Mouse (Mus musculus) megakaryocyte, embryonic 14.5 days (primary cell): ENCODE results near the gene Per3. TPM values are rescaled to one million over a fixed set of nuclear protein-coding genes. Genes with fewer than 3 reads are reported as not detected.

Experiments
- H3K27me3 ChIP-seq: replicated peaks from 2 replicates; pipeline ENCODE3; 2012; ENCODE audit warnings: inconsistent platforms
- H3K36me3 ChIP-seq: replicated peaks from 2 replicates; pipeline ENCODE3; 2012; ENCODE audit warnings: low read length, inconsistent platforms, mixed read lengths
- H3K4me1 ChIP-seq: 2 replicates; pipeline ENCODE4 v1.6.1; 2012; ENCODE audit warnings: inconsistent platforms
- H3K4me3 ChIP-seq: replicated peaks from 2 replicates; pipeline ENCODE3; 2012; ENCODE audit warnings: moderate library complexity, mild to moderate bottlenecking, inconsistent platforms
- H3K9me3 ChIP-seq: 2 replicates; pipeline ENCODE4 v1.6.1; 2012; ENCODE audit warnings: inconsistent platforms
- FLI1 ChIP-seq: IDR thresholded peaks from 2 replicates; pipeline ENCODE4 v1.6.1; 2012; ENCODE audit warnings: low read length, inconsistent platforms, mixed read lengths
- GATA1 ChIP-seq: IDR thresholded peaks from 3 replicates; pipeline ENCODE4 v1.6.1; 2012; ENCODE audit warnings: mixed read lengths, low read length, inconsistent platforms, borderline replicate concordance
- polyA plus RNA-seq: library from polyadenylated mRNA; stranded (reverse); fragments of >175 nt; gene quantifications from 2 replicates; pipeline ENCODE4 v1.2.3, GENCODE M21; 2012; ENCODE audit warnings: low replicate concordance; ENCODE audit not compliant: insufficient read depth

Per3 gene
- polyA plus RNA-seq, 1 experiment, result 8.0 TPM

DNA sequence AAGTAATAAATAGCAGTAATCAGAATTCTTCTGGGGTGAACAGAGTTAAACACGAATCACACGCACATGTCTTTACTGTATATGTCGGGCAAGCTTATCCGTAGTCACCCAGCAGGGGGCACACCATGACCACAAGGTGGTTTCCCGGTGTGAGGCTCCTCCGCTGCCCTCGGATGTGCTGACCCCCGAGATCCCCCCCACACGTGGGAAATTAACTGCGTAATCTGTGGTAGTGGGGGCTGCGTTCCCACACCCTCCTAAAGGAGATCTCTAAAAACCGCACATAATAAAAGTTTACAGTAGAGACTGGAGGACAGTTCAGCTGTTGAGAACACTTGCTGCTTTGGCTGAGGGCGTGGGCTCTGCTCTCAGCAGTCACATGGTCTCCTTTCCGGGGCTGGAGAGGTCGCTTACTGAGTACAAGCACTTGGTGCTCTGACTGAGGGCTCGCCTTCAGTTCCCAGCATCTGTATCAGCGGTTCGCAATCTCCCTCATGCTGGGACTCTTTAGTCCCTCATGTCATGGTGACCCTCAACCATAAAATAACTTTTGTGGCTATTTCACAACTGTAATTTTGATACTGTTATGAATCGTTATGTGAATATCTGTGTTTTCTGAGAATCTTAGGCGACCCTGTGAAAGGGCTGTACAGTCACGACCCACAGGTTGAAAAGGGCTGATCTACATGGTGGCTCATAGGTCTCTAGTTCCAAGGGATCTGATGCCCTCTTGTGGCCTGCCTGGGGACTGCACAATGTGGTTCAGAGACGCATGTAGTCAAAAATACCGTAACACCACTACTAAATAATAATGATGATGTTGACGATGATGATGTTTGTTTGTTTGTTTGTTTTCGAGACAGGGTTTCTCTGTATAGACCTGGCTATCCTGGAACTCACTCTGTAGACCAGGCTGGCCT lies 79.6 kb downstream of the Per3 start:
- peaks cover 5% of the 10 kb centered on the region; the same call in 1 of the 2 replicates for H3K9me3 ChIP-seq
- H3K4me3 ChIP-seq, result peak overlapping the region; percentile 89
- peaks cover 38% of the 10 kb centered on the region for H3K4me1 ChIP-seq
- TF ChIP-seq FLI1, result no peak
- no peak for TF ChIP-seq GATA1
- H3K36me3 ChIP-seq, result no peaks in the 10 kb centered on the region
- H3K27me3 ChIP-seq, result peaks cover 12% of the 10 kb centered on the region

GRCm38 (mm10) chr4:150963711-150964110 lies 80.8 kb downstream of the Per3 start:
- TF ChIP-seq GATA1 (no peak), FLI1 (no peak)
- Histone ChIP-seq H3K9me3 (peaks cover 5% of the 10 kb centered on the region; the same call in 1 of the 2 replicates), H3K4me3 (no peak overlapping the region), H3K27me3 (peaks cover 14% of the 10 kb centered on the region), H3K4me1 (peaks cover 39% of the 10 kb centered on the region), H3K36me3 (no peaks in the 10 kb centered on the region)

DNA sequence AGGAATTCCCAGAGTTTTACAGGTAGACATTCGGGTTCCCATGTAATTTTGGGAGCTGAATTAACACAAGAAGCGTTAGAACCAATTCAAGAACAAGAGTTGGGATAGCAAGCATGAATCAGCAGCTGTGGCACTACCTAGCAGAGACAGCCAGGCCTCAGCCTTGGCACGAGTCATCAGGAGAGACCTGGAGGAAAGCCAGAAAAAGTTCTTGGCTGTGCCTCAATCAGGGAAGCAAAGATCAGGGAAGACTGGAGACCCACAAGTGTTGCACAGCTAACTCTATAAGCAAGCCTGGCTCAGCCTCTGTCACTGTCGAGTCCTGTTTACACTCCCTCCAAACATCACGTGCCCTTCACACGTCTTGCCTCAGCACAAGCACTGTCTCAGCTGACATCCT lies 82.2 kb downstream of the Per3 start:
- TF ChIP-seq GATA1, result no peak
- no peak for TF ChIP-seq FLI1
- no peaks in the 10 kb centered on the region for H3K36me3 ChIP-seq
- peaks cover 16% of the 10 kb centered on the region for H3K27me3 ChIP-seq

GRCm38 (mm10) chr4:150958536-150958935 lies 85.9 kb downstream of the Per3 start:
- H3K4me3 ChIP-seq, result no peak overlapping the region
- TF ChIP-seq FLI1 (no peak), GATA1 (no peak)
- H3K36me3 ChIP-seq, result no peaks in the 10 kb centered on the region
- H3K4me1 ChIP-seq, result peaks cover 16% of the 10 kb centered on the region
- peaks cover 38% of the 10 kb centered on the region for H3K27me3 ChIP-seq
- peaks cover 8% of the 10 kb centered on the region; the same call in 1 of the 2 replicates for H3K9me3 ChIP-seq

More for the DNA sequence above, 82.2 kb downstream of the Per3 start:
- Histone ChIP-seq H3K4me1 (peaks cover 45% of the 10 kb centered on the region), H3K4me3 (no peak overlapping the region), H3K9me3 (peaks cover 5% of the 10 kb centered on the region; the same call in 1 of the 2 replicates)

GRCm38 (mm10) chr4:150957106-150957458 lies 87.4 kb downstream of the Per3 start:
- Histone ChIP-seq H3K4me1 (peaks cover 11% of the 10 kb centered on the region), H3K27me3 (peaks cover 41% of the 10 kb centered on the region), H3K4me3 (no peak overlapping the region), H3K36me3 (no peaks in the 10 kb centered on the region), H3K9me3 (peaks cover 8% of the 10 kb centered on the region; the same call in 1 of the 2 replicates)
- no peak for TF ChIP-seq FLI1
- no peak for TF ChIP-seq GATA1

GRCm38 (mm10) chr4:150956369-150957105 lies 87.9 kb downstream of the Per3 start:
- Histone ChIP-seq H3K36me3 (no peaks in the 10 kb centered on the region), H3K4me3 (no peak overlapping the region), H3K9me3 (peaks cover 8% of the 10 kb centered on the region; the same call in 1 of the 2 replicates), H3K27me3 (peaks cover 45% of the 10 kb centered on the region), H3K4me1 (peaks cover 11% of the 10 kb centered on the region)
- no peak for TF ChIP-seq GATA1
- no peak for TF ChIP-seq FLI1

Other genes with a start within 250 kb of the Per3 start
- 0.06 TPM in 1 of 2 replicates, not detected in the other for gene Errfi1, start 190.7 kb downstream of the Per3 start, polyA plus RNA-seq
- gene Park7, start 130.2 kb downstream of the Per3 start, polyA plus RNA-seq, result 90.4 and 277 TPM in 2 replicates
- 1.0 TPM in 1 of 2 replicates, not detected in the other for gene Tnfrsf9, start 130.1 kb downstream of the Per3 start, polyA plus RNA-seq
- not detected in 2 replicates for gene Uts2, start 47.6 kb downstream of the Per3 start, polyA plus RNA-seq
- gene Vamp3, start 13.3 kb upstream of the Per3 start, polyA plus RNA-seq, result 1.5 and 1.6 TPM in 2 replicates
- not detected in 2 replicates for gene Gm13090, start 44.9 kb upstream of the Per3 start, polyA plus RNA-seq